Mouse (Mus musculus): ENCODE results near the gene Olfr67. TPM values are rescaled to one million over a fixed set of nuclear protein-coding genes. Genes with fewer than 3 reads are reported as not detected.
"Not testable (repeated sequence)": the region's sequence is repeated elsewhere in the genome, so short reads cannot be mapped to it uniquely, and the experiment has no call there.

The Olfr67 gene
- total RNA-seq, 2 experiments from 2014 or later: not detected

DNA sequence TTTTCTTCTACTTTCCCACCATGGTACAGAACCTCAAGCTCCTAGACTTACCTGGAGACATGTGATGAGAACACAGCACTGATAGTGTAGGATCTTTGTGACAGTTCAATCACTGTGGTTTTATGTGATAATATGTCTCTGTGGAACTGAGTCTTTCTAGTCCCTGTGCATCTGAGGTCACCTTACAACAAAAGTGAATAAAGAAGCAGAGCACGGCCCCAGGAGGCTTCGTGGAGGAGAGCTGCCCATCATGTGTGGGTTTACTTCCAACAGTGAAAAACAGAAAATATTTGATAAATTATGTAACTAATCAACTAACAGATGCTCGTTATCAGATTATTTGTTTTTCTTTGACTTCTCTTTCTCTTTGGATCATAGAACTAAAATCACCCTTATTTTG lies 12.0 kb downstream of the Olfr67 start, which contains the start of gene Olfr68:
Gene Olfr68, minus strand, starts transcription at position 101 of the 400 bp plus-strand sequence.
- intact Hi-C loops (cut with DNase I): no loop called here
- no peak for DNase-seq (ENCODE audit: low spot score in 2 of 2)

DNA sequence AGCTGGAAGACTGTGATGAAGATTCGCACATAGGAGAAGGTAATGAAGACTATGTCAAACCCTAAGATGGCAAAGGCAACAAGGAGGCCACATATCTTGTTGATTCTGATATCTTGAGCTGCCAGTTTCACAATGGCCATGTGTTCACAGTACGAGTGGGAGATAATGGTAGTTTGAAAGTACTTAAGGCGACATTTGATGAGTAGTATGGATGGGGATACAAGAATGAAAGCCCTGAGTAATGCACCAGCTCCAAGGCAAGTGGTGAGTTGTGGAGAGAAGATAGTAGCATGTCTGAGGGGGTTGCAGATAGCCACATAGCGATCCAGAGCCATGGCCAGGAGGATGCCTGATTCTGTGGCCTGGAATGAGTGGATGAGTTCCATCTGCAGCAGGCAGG lies 14.0 kb downstream of the Olfr67 start:
- intact Hi-C loops (cut with DNase I); DNase-seq (ENCODE audit: low spot score in 2 of 2): not testable (repeated sequence)

DNA sequence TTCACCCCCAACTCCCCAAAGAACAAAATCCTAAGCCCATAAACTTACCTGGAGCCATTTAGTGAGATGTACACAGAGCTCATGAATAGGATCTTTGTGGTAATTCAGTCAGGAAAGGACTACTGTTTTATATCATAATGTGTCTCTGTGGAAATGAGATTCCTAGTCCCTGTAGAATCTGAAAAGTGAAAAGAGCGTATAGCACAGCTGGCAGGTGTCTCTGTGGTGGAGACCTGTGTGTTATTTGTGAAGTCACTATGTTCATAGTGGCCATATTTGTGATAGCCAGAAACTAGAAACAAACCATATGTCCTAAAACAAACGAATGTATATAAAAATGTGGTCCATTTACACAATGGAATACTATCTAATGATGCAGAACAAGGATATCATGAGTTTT lies 20.1 kb downstream of the Olfr67 start, which contains the start of gene Olfr69:
Gene Olfr69, minus strand, starts transcription at position 101 of the 400 bp plus-strand sequence.
- intact Hi-C loops (cut with DNase I): no loop called here

DNA sequence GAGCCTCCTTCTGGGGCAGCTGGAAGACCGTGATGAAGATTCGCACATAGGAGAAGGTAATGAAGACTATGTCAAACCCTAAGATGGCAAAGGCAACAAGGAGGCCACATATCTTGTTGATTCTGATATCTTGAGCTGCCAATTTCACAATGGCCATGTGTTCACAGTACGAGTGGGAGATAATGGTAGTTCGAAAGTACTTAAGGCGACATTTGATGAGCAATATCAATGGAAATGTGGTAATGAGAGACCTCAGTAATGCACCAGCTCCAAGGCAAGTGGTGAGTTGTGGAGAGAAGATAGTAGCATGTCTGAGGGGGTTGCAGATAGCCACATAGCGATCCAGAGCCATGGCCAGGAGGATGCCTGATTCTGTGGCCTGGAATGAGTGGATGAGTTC lies 23.9 kb downstream of the Olfr67 start:
- DNase-seq (ENCODE audit: low spot score in 2 of 2); intact Hi-C loops (cut with DNase I): not testable (repeated sequence)

More for the DNA sequence above, 20.1 kb downstream of the Olfr67 start, which contains the start of gene Olfr69:
- no peak for DNase-seq (ENCODE audit: low spot score in 2 of 2)

DNA sequence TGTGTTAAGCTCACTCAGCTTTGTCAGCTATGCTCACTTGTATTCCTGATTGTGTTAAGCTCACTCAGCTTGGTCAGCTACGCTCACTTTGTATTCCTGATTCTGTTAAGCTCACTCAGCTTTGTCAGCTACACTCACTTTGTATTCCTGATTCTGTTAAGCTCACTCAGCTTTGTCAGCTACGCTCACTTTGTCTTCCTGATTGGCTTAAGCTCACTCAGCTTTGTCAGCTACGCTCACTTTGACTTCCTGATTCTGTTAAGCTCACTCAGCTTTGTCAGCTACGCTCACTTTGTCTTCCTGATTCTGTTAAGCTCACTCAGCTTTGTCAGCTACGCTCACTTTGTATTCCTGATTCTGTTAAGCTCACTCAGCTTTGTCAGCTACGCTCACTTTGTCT lies 29.4 kb downstream of the Olfr67 start:
- intact Hi-C loops (cut with DNase I); DNase-seq (ENCODE audit: low spot score in 2 of 2): not testable (repeated sequence)

DNA sequence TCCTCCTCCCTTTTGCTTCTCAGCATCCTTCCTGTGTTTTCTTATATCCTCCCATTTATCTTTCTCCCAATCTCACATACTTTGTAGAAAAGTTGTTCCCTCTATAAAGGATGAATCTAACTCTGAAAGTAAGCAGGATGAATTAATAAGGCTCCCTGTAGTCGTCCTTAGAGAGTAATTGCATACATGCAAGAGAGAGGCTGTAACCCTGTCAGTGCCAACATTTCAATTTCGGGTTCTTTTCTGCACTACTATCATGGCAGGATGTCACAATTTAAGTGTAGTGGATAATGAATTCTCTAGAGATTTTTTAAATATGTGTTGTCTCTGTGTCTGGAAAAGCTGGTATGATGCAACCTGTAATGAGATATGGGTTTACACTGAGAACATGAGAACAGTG lies 34.4 kb downstream of the Olfr67 start, which contains the start of gene Olfr630:
Gene Olfr630, minus strand, starts transcription at position 101 of the 400 bp plus-strand sequence.
- no peak for DNase-seq (ENCODE audit: low spot score in 2 of 2)
- intact Hi-C loops (cut with DNase I): no loop called here

DNA sequence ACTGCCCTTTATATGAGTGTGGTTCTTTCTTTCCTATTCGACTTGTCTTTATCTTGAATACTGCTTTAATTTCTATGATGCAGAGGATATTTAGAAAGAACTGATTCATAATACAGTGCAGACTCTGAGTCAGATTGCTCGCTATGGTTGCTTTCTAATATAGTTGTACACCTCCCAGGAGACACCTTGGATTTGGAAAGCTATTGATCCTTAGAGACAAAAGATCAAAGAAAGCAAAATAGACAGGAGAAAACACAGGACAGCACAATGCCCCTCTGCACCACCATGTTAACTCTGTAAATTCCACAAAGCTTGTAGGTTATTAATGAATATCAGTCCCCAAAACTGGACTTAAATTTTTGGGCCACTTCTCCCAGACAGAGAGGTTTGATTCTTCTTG lies 46.8 kb downstream of the Olfr67 start, which contains the start of gene Olfr629:
Gene Olfr629, minus strand, starts transcription at position 101 of the 400 bp plus-strand sequence.
- no peak for DNase-seq (ENCODE audit: low spot score in 2 of 2)
- intact Hi-C loops (cut with DNase I): no loop called here

Other genes with a start within 250 kb of the Olfr67 start
- gene Olfr612, start 249.1 kb downstream of the Olfr67 start, total RNA-seq (2021): not detected
- not detected for gene Olfr613, start 243.7 kb downstream of the Olfr67 start, total RNA-seq (2021)
- not detected for gene Olfr615, start 235.7 kb downstream of the Olfr67 start, total RNA-seq (2021)
- gene Olfr616, start 222.7 kb downstream of the Olfr67 start, total RNA-seq (2021): not detected
- not detected for gene Olfr617, start 218.8 kb downstream of the Olfr67 start, total RNA-seq (2021)
- gene Olfr618, start 201.7 kb downstream of the Olfr67 start, total RNA-seq (2021): not detected
- not detected for gene Olfr619, start 191.2 kb downstream of the Olfr67 start, total RNA-seq (2021)
- not detected for gene Olfr620, start 179.3 kb downstream of the Olfr67 start, total RNA-seq (2021)
- gene Olfr622, start 149.1 kb downstream of the Olfr67 start, total RNA-seq (2021): not detected
- gene Olfr623, start 128.1 kb downstream of the Olfr67 start, total RNA-seq (2021): not detected
- under 1 TPM in 1 of 2 experiments, not detected in 1; 0.07 TPM for gene Olfr624, start 120.6 kb downstream of the Olfr67 start, total RNA-seq (2021)
- not detected for gene Olfr625-ps1, start 109.1 kb downstream of the Olfr67 start, total RNA-seq (2021)
- not detected for gene Olfr243, start 77.2 kb downstream of the Olfr67 start, total RNA-seq (2021)
- gene Olfr628, start 61.4 kb downstream of the Olfr67 start, total RNA-seq (2021): not detected
- not detected for gene Olfr629, start 46.9 kb downstream of the Olfr67 start, total RNA-seq (2021)
- gene Olfr630, start 34.5 kb downstream of the Olfr67 start, total RNA-seq (2021): not detected
- gene Olfr69, start 20.2 kb downstream of the Olfr67 start, total RNA-seq (2021): not detected
- not detected for gene Olfr68, start 12.1 kb downstream of the Olfr67 start, total RNA-seq (2021)
- 10 to 100 TPM; 49.8 to 50.7 TPM for gene Hbb-bt, start 22.2 kb upstream of the Olfr67 start, total RNA-seq (2021)
- 100 to 1,000 TPM; 365 to 420 TPM for gene Hbb-bs, start 36.3 kb upstream of the Olfr67 start, total RNA-seq (2021)
- not detected for gene Hbb-bh2, start 48.7 kb upstream of the Olfr67 start, total RNA-seq (2021)
- not detected for gene Hbb-bh1, start 51.3 kb upstream of the Olfr67 start, total RNA-seq (2021)
- gene Hbb-y, start 61.4 kb upstream of the Olfr67 start, total RNA-seq (2021): not detected
- not detected for gene Olfr66, start 94.4 kb upstream of the Olfr67 start, total RNA-seq (2021)
- not detected for gene Olfr64, start 102.7 kb upstream of the Olfr67 start, total RNA-seq (2021)
- gene Olfr65, start 111.7 kb upstream of the Olfr67 start, total RNA-seq (2021): not detected
- gene Olfr631, start 137.0 kb upstream of the Olfr67 start, total RNA-seq (2021): not detected
- under 1 TPM in 1 of 2 experiments, not detected in 1; 0.25 TPM for gene Olfr632, start 142.5 kb upstream of the Olfr67 start, total RNA-seq (2021)
- not detected for gene Olfr633, start 152.6 kb upstream of the Olfr67 start, total RNA-seq (2021)
- under 1 TPM; 0.02 to 0.07 TPM for gene Olfr635, start 179.3 kb upstream of the Olfr67 start, total RNA-seq (2021)
- not detected for gene Olfr638, start 206.9 kb upstream of the Olfr67 start, total RNA-seq (2021)
- gene Olfr639, start 225.5 kb upstream of the Olfr67 start, total RNA-seq (2021): under 1 TPM; 0.12 to 0.16 TPM
- gene Olfr640, start 233.8 kb upstream of the Olfr67 start, total RNA-seq (2021): not detected
- gene Olfr641, start 243.6 kb upstream of the Olfr67 start, total RNA-seq (2021): not detected